Mouse (Mus musculus) neutrophil, adult 65 days (primary cell): ENCODE data around the gene Gm14214. TPM values are rescaled to one million over a fixed set of nuclear protein-coding genes. Genes with fewer than 3 reads are reported as not detected.

Experiments
- total RNA-seq: library from RNA; stranded (reverse); gene quantifications from 2 replicates; pipeline ENCODE4 v1.2.4, GENCODE M21; 2023

Gm14214 gene
- total RNA-seq = not detected in 2 replicates

GRCm38 (mm10) chr2:154769930-154770329 is at the start of gene Gm14214:
Gm14214 (minus strand) TSS chr2:154770030.

GRCm38 (mm10) chr2:154790656-154791483 is 21.0 kb upstream of the Gm14214 start, which contains the start of the genes Raly and a:
Raly (plus strand) TSS chr2:154791096.
a (plus strand) TSS chr2:154791402.

Other genes with a start within 250 kb of the Gm14214 start
- 0.76 TPM in 1 of 2 replicates, not detected in the other for gene 1700003F12Rik, start 222.9 kb downstream of the Gm14214 start, total RNA-seq
- 0.32 TPM in 1 of 2 replicates, not detected in the other for gene Actl10, start 218.3 kb downstream of the Gm14214 start, total RNA-seq
- gene Necab3, start 211.1 kb downstream of the Gm14214 start, total RNA-seq = 1.1 and 2.1 TPM in 2 replicates
- gene E2f1, start 200.1 kb downstream of the Gm14214 start, total RNA-seq = 14.2 and 18.8 TPM in 2 replicates
- 13.9 and 14.9 TPM in 2 replicates for gene Pxmp4, start 166.3 kb downstream of the Gm14214 start, total RNA-seq
- gene Zfp341, start 156.7 kb downstream of the Gm14214 start, total RNA-seq = 2.7 and 3.6 TPM in 2 replicates
- gene 4930519P11Rik, start 156.6 kb downstream of the Gm14214 start, total RNA-seq = 0.91 TPM in 1 of 2 replicates, not detected in the other
- 203 and 242 TPM in 2 replicates for gene Chmp4b, start 118.3 kb downstream of the Gm14214 start, total RNA-seq
- gene Raly, start 21.1 kb upstream of the Gm14214 start, total RNA-seq = 161 and 165 TPM in 2 replicates
- gene a, start 21.4 kb upstream of the Gm14214 start, total RNA-seq = not detected in 2 replicates
- gene Eif2s2, start 122.9 kb upstream of the Gm14214 start, total RNA-seq = 43.9 and 45.8 TPM in 2 replicates
- gene Gm14226, start 248.2 kb upstream of the Gm14214 start, total RNA-seq = 0.16 TPM in 1 of 2 replicates, not detected in the other